Comparison of ENCODE assay signal across 29 mouse cellular contexts in genomic region chr5:15024316-15024715, GRCm38 (mm10). TPM values are rescaled to one million over a fixed set of nuclear protein-coding genes. Genes with fewer than 3 reads are reported as not detected.
DNase-seq lines count a peak whose midpoint lies in the region; ATAC-seq and TF ChIP-seq lines count a peak whose summit lies in the region.
"Not testable (repeated sequence)": the region's sequence is repeated elsewhere in the genome, so short reads cannot be mapped to it uniquely, and the experiment has no call there.
"Had no signal": no experiment of that assay in that cellular context is flagged by ENCODE, and none has a peak within 500 bp of the region (broad histone marks: within the 10 kb centered on the region; RNA-seq: fewer than 3 reads in every experiment).

No protein-coding gene starts in this region.

- not testable (repeated sequence) for H3K27me3 ChIP-seq in liver, embryonic 14.5 days (ENCODE audit: control insufficient read depth, insufficient read depth, low read length)

- H3K4me1 ChIP-seq in liver, embryonic 14.5 days (replicated peaks; ENCODE audit: control insufficient read depth in 2 of 2, insufficient read depth in 2 of 2, low read length in 1 of 2) = not testable (repeated sequence)

- not testable (repeated sequence) for H3K9ac ChIP-seq in liver, embryonic 14.5 days (replicated peaks)

- TF ChIP-seq CTCF in liver, embryonic 14.5 days (IDR thresholded peaks at IDR 0.05; ENCODE audit: low read depth) = peak; percentile 19; the same call in 1 of the 2 replicates

- not testable (repeated sequence) for H3K36me3 ChIP-seq in liver, embryonic 14.5 days (replicated peaks; ENCODE audit: control insufficient read depth, insufficient read depth, low read depth)

- DNase-seq in 3T3-L1 (ENCODE audit: low read depth, low spot score) (peak; percentile 37), ES-CJ7 (ENCODE audit: low read depth, low spot score) (peak; percentile 3)
- peak; percentile 20 for DNase-seq in adrenal gland, adult 2 months
- DNase-seq in adrenal gland, postnatal 25 days = peak; percentile 2
- peak; percentile 40 for DNase-seq in kidney, adult 9 months
- DNase-seq in liver, embryonic 14.5 days (ENCODE audit: low read depth in 3 of 3, low spot score in 3 of 3) = not testable (repeated sequence)

- not testable (repeated sequence) for H3K9me3 ChIP-seq in liver, embryonic 14.5 days (ENCODE audit: control insufficient read depth, low read length)

- H3K27ac ChIP-seq in liver, embryonic 14.5 days = not testable (repeated sequence)

- TF ChIP-seq EP300 in liver, embryonic 14.5 days (IDR thresholded peaks at IDR 0.05; ENCODE audit: low read depth) = not testable (repeated sequence)

- not testable (repeated sequence) for H3K4me2 ChIP-seq in liver, embryonic 14.5 days (ENCODE audit: low read depth)

- WGBS in liver, embryonic 14.5 days (ENCODE audit: insufficient replicate concordance) = 67% methylated on average over 1 of the region's 1 CpGs

- not testable (repeated sequence) for ATAC-seq in liver, embryonic 14.5 days (ENCODE audit: insufficient read depth)

- not testable (repeated sequence) for H3K4me3 ChIP-seq in liver, embryonic 14.5 days (ENCODE audit: insufficient read depth in 1 of 2, low read depth in 2 of 2, low read length in 2 of 2)

RNA-seq across cellular contexts. Expression of gene Gm17019, which starts 8.5 kb away (rescaled TPM):
- not detected for total RNA-seq in adrenal gland, adult 2 months (2021)
- polyA plus RNA-seq in adrenal gland, adult 2 months (2012; rRNA removed) = not detected in 2 replicates
- total RNA-seq in adrenal gland, postnatal 25 days (2021) = not detected in 2 replicates
- not detected in 2 replicates for polyA plus RNA-seq in liver, embryonic 14.5 days (2012; rRNA removed)
- polyA plus RNA-seq in liver, embryonic 14.5 days (2014; fragmentation: Nextera tagmentation; extraction: Ambion mirVana) = not detected in 2 replicates
- total RNA-seq: adrenal gland, postnatal 4 days; common myeloid progenitor, adult 5-6 weeks; forebrain, postnatal 0 days; G1E; gastrocnemius, adult 2 months; gastrocnemius, postnatal 14 days; gastrocnemius, postnatal 4 days; heart, adult 8-10 months; heart, postnatal 25 days; hematopoietic stem cell, adult 5-6 weeks had no signal
- polyA plus RNA-seq: activated CD4-positive, CD25-positive, alpha-beta regulatory T cell, adult 4 months; cerebellum, adult 2 months; embryonic facial prominence, embryonic 12.5 days; embryonic facial prominence, embryonic 15.5 days; forebrain, embryonic 11.5 days; forebrain, embryonic 14.5 days; forebrain, postnatal 0 days; frontal cortex, adult 2 months; G1E; heart, embryonic 11.5 days; heart, embryonic 14.5 days; heart, postnatal 0 days; hindbrain, embryonic 12.5 days; hindbrain, embryonic 15.5 days; intestine, embryonic 14.5 days had no signal

RNA-seq across cellular contexts. Expression of gene Gm10354, which starts 45.6 kb away (rescaled TPM):
- not detected for total RNA-seq in adrenal gland, adult 2 months (2021)
- polyA plus RNA-seq in adrenal gland, adult 2 months (2012; rRNA removed) = not detected in 2 replicates
- total RNA-seq in adrenal gland, postnatal 25 days (2021) = not detected in 2 replicates
- not detected in 2 replicates for polyA plus RNA-seq in liver, embryonic 14.5 days (2012; rRNA removed)
- not detected in 2 replicates for polyA plus RNA-seq in liver, embryonic 14.5 days (2014; fragmentation: Nextera tagmentation; extraction: Ambion mirVana)
- total RNA-seq: adrenal gland, postnatal 4 days; common myeloid progenitor, adult 5-6 weeks; forebrain, postnatal 0 days; gastrocnemius, adult 2 months; gastrocnemius, postnatal 14 days; gastrocnemius, postnatal 4 days; heart, adult 8-10 months; heart, postnatal 25 days; hematopoietic stem cell, adult 5-6 weeks had no signal
- polyA plus RNA-seq: activated CD4-positive, CD25-positive, alpha-beta regulatory T cell, adult 4 months; cerebellum, adult 2 months; embryonic facial prominence, embryonic 12.5 days; embryonic facial prominence, embryonic 15.5 days; forebrain, embryonic 11.5 days; forebrain, embryonic 14.5 days; forebrain, postnatal 0 days; frontal cortex, adult 2 months; G1E; heart, embryonic 11.5 days; heart, embryonic 14.5 days; heart, postnatal 0 days; hindbrain, embryonic 12.5 days; hindbrain, embryonic 15.5 days; intestine, embryonic 14.5 days had no signal
